Mouse (Mus musculus) heart, postnatal 4 days (tissue): ENCODE results near the gene Wif1. TPM values are rescaled to one million over a fixed set of nuclear protein-coding genes. Genes with fewer than 3 reads are reported as not detected.

Source experiments
- DNase-seq: peaks from one replicate; pipeline ENCODE4 v3.0.0; 2021
- total RNA-seq, 2 experiments: library from RNA; stranded (reverse); gene quantifications; 2 replicates each; pipeline ENCODE4 v1.2.3; 2021

Gene Wif1
- total RNA-seq, 2 experiments from 2014 or later, result 4.6 to 5.9 TPM

- no peak for DNase-seq
These were observed 37.0 kb downstream of the Wif1 start for GRCm38 (mm10) chr10:121070742-121071141.

- DNase-seq, result no peak
These were observed 46.7 kb downstream of the Wif1 start for GRCm38 (mm10) chr10:121080500-121080899.

- DNase-seq, result no peak
These were observed 49.1 kb downstream of the Wif1 start for GRCm38 (mm10) chr10:121082881-121083280.

DNA sequence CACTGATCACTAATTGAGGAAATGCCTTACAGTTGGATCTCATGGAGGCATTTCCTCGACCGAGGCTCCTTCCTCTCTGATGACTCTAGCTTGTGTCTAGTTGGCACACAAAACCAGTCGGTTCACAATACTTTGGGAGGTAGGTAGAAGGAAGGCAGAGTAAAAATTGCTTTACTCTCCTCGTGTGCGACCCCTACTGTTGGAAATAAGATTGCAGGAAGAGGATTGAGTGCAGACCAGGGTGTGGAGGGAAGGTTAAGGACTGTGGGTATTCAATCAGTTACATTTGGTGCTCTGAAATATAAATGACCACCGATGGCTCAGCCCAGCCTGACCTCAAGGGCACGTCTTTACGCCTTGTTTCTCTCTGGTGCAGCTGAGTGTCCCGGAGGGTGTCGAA is 49.8 kb downstream of the Wif1 start:
- DNase-seq, result peak; percentile 21

DNA sequence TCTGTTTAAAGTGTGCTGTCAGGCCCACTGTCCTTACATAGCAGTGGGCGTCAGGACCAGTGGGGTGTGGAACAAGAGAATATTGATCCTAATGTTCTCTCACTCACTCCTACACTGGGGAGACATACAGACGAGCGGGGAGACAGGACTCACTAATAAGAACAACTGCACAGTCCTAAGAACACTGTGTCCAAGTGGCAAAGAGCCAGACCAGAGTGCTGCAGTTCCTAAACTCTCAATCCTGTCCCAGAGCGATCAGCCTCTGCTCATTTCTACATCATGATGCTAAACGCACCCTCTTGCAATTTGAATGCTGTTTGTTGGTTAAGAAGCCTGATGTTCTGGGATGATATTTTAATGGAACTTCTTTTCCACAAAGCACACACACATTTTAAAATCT is 54.9 kb downstream of the Wif1 start:
- DNase-seq, result no peak

- no peak for DNase-seq
These were observed 55.6 kb downstream of the Wif1 start for GRCm38 (mm10) chr10:121089312-121089711.

GRCm38 (mm10) chr10:121090006-121090405 is 56.2 kb downstream of the Wif1 start:
- no peak for DNase-seq

DNA sequence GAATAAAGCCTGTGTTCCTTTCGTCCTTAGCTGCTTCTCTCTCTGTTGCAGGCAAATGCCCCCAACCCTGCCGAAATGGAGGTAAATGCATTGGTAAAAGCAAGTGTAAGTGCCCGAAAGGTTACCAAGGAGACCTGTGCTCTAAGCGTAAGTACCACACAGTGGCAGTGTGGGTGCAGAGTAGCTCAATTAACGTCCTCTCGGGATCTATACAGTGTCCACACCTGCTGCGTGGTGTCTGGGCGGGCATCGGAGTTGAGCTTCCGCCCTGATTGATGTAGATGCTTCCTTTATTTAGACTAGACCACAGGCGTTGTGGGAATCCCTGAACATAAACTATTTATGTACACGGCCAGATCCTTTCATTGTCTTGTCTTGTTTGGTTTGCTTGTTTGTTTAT is 62.2 kb downstream of the Wif1 start:
- no peak for DNase-seq

DNA sequence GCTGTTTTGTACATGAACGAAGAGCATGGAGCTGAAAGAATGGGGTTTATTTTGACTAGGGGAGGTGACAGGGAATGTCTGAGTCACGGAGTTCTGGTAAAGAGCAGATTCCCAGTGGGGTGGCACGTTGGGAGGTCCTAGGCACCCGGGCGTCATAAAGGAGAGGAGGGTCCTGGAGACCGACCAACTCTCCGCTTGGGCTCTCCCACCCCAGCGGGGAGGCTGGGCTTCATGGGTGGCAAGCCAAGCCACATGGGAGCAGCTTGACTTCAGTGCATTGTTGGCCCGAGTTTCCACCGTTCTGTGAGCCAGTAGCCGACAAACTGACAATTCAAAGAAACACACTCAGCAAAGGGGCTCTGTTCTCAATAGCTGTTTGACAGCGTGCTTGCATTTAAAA is 64.5 kb downstream of the Wif1 start:
- DNase-seq, result peak; percentile 17

DNA sequence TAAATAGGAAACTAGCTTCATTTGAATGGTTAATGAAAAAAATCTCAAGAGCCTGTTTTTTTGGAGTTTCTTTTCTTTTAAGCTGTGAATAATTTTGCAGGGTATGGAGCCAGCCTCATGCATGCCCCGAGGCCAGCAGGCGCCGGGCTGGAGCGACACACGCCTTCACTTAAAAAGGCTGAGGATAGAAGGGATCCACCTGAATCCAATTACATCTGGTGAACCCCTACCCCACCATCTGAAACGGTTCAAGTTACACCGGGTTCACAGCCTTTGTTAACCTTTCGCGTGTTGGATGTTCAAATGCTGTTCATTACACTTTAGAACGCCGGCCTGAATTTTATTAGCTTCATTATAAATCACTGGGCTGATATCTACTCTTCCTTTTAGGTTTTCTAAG is 65.9 kb downstream of the Wif1 start:
- DNase-seq, result no peak

DNA sequence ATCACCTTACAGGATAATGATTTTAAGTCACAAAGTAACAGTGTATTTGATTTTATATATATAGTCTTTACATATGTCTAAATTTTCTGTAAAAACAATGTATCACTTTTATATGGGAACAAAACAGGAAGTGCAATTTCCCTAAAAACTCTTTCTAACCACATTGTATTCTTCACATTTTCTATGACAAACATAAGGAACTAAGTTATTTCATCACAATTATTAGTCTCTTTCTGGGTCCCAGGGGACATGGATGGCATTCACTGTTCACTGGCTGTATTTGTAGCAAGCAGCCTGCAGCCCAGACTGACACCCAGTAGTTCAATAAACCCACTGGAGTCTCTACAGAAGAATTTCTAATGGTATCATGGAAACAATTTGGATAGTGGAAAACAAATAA is 82.4 kb downstream of the Wif1 start:
- no peak for DNase-seq

- DNase-seq, result no peak
These were observed 82.9 kb downstream of the Wif1 start for GRCm38 (mm10) chr10:121116636-121117035.

GRCm38 (mm10) chr10:121120751-121121150 is 87.0 kb downstream of the Wif1 start:
- no peak for DNase-seq

GRCm38 (mm10) chr10:121124481-121124880 is 90.7 kb downstream of the Wif1 start:
- peak; percentile 20 for DNase-seq

GRCm38 (mm10) chr10:121129000-121129925 is 95.5 kb downstream of the Wif1 start:
- peak; percentile 37 for DNase-seq

Other genes starting within 250 kb of the Wif1 start
- gene Msrb3, start 134.9 kb upstream of the Wif1 start, total RNA-seq, result 100 to 1,000 TPM; 154 to 177 TPM
- gene Lemd3, start 54.6 kb upstream of the Wif1 start, total RNA-seq, result 10 to 100 TPM; 14.4 to 17.1 TPM